Mouse (Mus musculus): ENCODE measurements around the gene Cdh4.

- TF ChIP-seq HCFC1 (IDR thresholded peaks at IDR 0.05; ENCODE audit: borderline replicate concordance, insufficient read depth, low read length) (no peak), CHD2 (IDR thresholded peaks at IDR 0.05; ENCODE audit: low read depth, low read length) (no peak)
Observed at GRCm38 (mm10) chr2:179698196-179698985, 256.2 kb downstream of the Cdh4 start.
